18 mouse cellular contexts compared by ENCODE assay signal in genomic region chr6:51606245-51606644, GRCm38 (mm10).
DNase-seq lines count a peak whose midpoint lies in the region; ATAC-seq and TF ChIP-seq lines count a peak whose summit lies in the region.
"Had no signal": no experiment of that assay in that cellular context is flagged by ENCODE, and none has a peak within 500 bp of the region (broad histone marks: within the 10 kb centered on the region; RNA-seq: fewer than 3 reads in every experiment).

No protein-coding gene starts in this region.

- no peak for TF ChIP-seq CTCF in bone marrow macrophage, adult 2 months (IDR thresholded peaks at IDR 0.05; ENCODE audit: low read depth, low read length)
- no peak for TF ChIP-seq CTCF in forebrain, postnatal 0 days (IDR thresholded peaks at IDR 0.05; ENCODE audit: low read depth)
- TF ChIP-seq CTCF in gastrocnemius, adult 2 months (IDR thresholded peaks at IDR 0.05), result no peak

- H3K36me3 ChIP-seq in hindbrain, embryonic 12.5 days, result no peaks in the 10 kb centered on the region
- H3K36me3 ChIP-seq in hindbrain, embryonic 11.5 days (ENCODE audit: control insufficient read depth, insufficient read depth, low read length), result no peaks in the 10 kb centered on the region
- no peaks in the 10 kb centered on the region for H3K36me3 ChIP-seq in forebrain, postnatal 0 days (ENCODE audit: insufficient read depth)
- H3K36me3 ChIP-seq in embryonic facial prominence, embryonic 10.5 days (replicated peaks), result no peaks in the 10 kb centered on the region
- H3K36me3 ChIP-seq: heart, embryonic 12.5 days had no signal

- no peak overlapping the region for H3K4me3 ChIP-seq in hindbrain, embryonic 12.5 days
- no peak overlapping the region for H3K4me3 ChIP-seq in hindbrain, embryonic 11.5 days (ENCODE audit: low read depth, low read length)
- H3K4me3 ChIP-seq in bone marrow macrophage, adult 2 months (ENCODE audit: insufficient read depth, low read length), result no peak overlapping the region
- no peak overlapping the region for H3K4me3 ChIP-seq in forebrain, postnatal 0 days (ENCODE audit: low read depth, low read length)
- no peak overlapping the region for H3K4me3 ChIP-seq in gastrocnemius, adult 2 months
- no peak overlapping the region for H3K4me3 ChIP-seq in embryonic facial prominence, embryonic 10.5 days
- H3K4me3 ChIP-seq: heart, embryonic 12.5 days had no signal

- H3K27me3 ChIP-seq in hindbrain, embryonic 12.5 days, result no peaks in the 10 kb centered on the region
- H3K27me3 ChIP-seq in hindbrain, embryonic 11.5 days (ENCODE audit: control insufficient read depth, insufficient read depth, low read length), result no peaks in the 10 kb centered on the region
- H3K27me3 ChIP-seq in forebrain, postnatal 0 days (ENCODE audit: insufficient read depth, low read length), result no peaks in the 10 kb centered on the region
- peaks cover 14% of the 10 kb centered on the region for H3K27me3 ChIP-seq in embryonic facial prominence, embryonic 10.5 days (replicated peaks; ENCODE audit: low read depth, poor library complexity, severe bottlenecking)
- H3K27me3 ChIP-seq: heart, embryonic 12.5 days had no signal

- WGBS in hindbrain, embryonic 12.5 days, result 86% methylated on average over 4 of the region's 4 CpGs
- WGBS in hindbrain, embryonic 11.5 days, result 86% methylated on average over 4 of the region's 4 CpGs
- WGBS in forebrain, postnatal 0 days, result 59% methylated on average over 4 of the region's 4 CpGs
- WGBS in embryonic facial prominence, embryonic 10.5 days, result 89% methylated on average over 4 of the region's 4 CpGs

- peak overlapping the region; percentile 67 for H3K27ac ChIP-seq in hindbrain, embryonic 12.5 days
- H3K27ac ChIP-seq in hindbrain, embryonic 11.5 days (ENCODE audit: low read depth, low read length), result no peak overlapping the region
- peak overlapping the region; percentile 77 for H3K27ac ChIP-seq in bone marrow macrophage, adult 2 months (ENCODE audit: insufficient read depth, low read depth, low read length)
- peak overlapping the region; percentile 51; the same call in 1 of the 2 replicates for H3K27ac ChIP-seq in forebrain, postnatal 0 days (ENCODE audit: low read depth, low read length)
- H3K27ac ChIP-seq in gastrocnemius, adult 2 months, result no peak overlapping the region
- no peak overlapping the region for H3K27ac ChIP-seq in embryonic facial prominence, embryonic 10.5 days (replicated peaks)

- no peaks in the 10 kb centered on the region for H3K9me3 ChIP-seq in hindbrain, embryonic 12.5 days (replicated peaks)
- no peaks in the 10 kb centered on the region for H3K9me3 ChIP-seq in hindbrain, embryonic 11.5 days (ENCODE audit: control insufficient read depth, low read length)
- H3K9me3 ChIP-seq in forebrain, postnatal 0 days (ENCODE audit: low read length), result no peaks in the 10 kb centered on the region
- no peaks in the 10 kb centered on the region for H3K9me3 ChIP-seq in embryonic facial prominence, embryonic 10.5 days

- no peak for DNase-seq in hindbrain, embryonic 11.5 days (ENCODE audit: low spot score)
- DNase-seq in forebrain, postnatal 0 days, result no peak
- DNase-seq in gastrocnemius, adult 2 months, result no peak
- DNase-seq in embryo, embryonic 11 days, result no peak
- DNase-seq in embryonic facial prominence, embryonic 10.5 days (ENCODE audit: low spot score), result no peak
- DNase-seq: adrenal gland, postnatal 36 days; cerebellum, adult 9-10 months; kidney, adult 9 months; kidney, postnatal 4 days; liver; thymus, postnatal 36 days had no signal

- H3K4me2 ChIP-seq in hindbrain, embryonic 12.5 days (replicated peaks), result no peak overlapping the region
- no peak overlapping the region for H3K4me2 ChIP-seq in hindbrain, embryonic 11.5 days (replicated peaks; ENCODE audit: low read depth, low read length)
- no peak overlapping the region for H3K4me2 ChIP-seq in forebrain, postnatal 0 days (ENCODE audit: low read depth)
- H3K4me2 ChIP-seq: heart, embryonic 12.5 days had no signal

- intact Hi-C loops in gastrocnemius, adult 2 months (cut with DNase I), result no loop called here

- ATAC-seq in hindbrain, embryonic 12.5 days (ENCODE audit: low FRiP score), result no peak
- ATAC-seq in hindbrain, embryonic 11.5 days (ENCODE audit: low FRiP score), result no peak
- 0 out of 2 replicates have a peak, but pooled peaks have one; percentile 3 for ATAC-seq in forebrain, postnatal 0 days
- peak; percentile 45 for ATAC-seq in megakaryocyte, adult 5-6 weeks (ENCODE audit: poor library complexity, severe bottlenecking)
- ATAC-seq: activated CD4-positive, CD25-positive, alpha-beta regulatory T cell, adult 4 months; liver, postnatal 0 days; Patski had no signal

- H3K9ac ChIP-seq in hindbrain, embryonic 12.5 days, result no peak overlapping the region
- H3K9ac ChIP-seq in hindbrain, embryonic 11.5 days (ENCODE audit: low read depth, low read length), result no peak overlapping the region
- no peak overlapping the region for H3K9ac ChIP-seq in forebrain, postnatal 0 days
- H3K9ac ChIP-seq: heart, embryonic 12.5 days; liver, postnatal 0 days had no signal

- peaks cover 18% of the 10 kb centered on the region for H3K4me1 ChIP-seq in hindbrain, embryonic 12.5 days
- peaks cover 4% of the 10 kb centered on the region; the same call in 1 of the 2 replicates for H3K4me1 ChIP-seq in hindbrain, embryonic 11.5 days (replicated peaks; ENCODE audit: control insufficient read depth, insufficient read depth, low read length)
- H3K4me1 ChIP-seq in bone marrow macrophage, adult 2 months (ENCODE audit: control insufficient read depth, insufficient read depth, low read length), result peaks cover 32% of the 10 kb centered on the region
- peaks cover 11% of the 10 kb centered on the region; the same call in 1 of the 2 replicates for H3K4me1 ChIP-seq in forebrain, postnatal 0 days (ENCODE audit: insufficient read depth)
- peaks cover 7% of the 10 kb centered on the region; the same call in 1 of the 2 replicates for H3K4me1 ChIP-seq in embryonic facial prominence, embryonic 10.5 days

- no peak for TF ChIP-seq POLR2A in bone marrow macrophage, adult 2 months (IDR thresholded peaks at IDR 0.05; ENCODE audit: borderline replicate concordance, low read depth, low read length)

Comparison
In these comparisons a context has a peak if more than half of its experiments do, and no peak if none do; other contexts are left out.
1. H3K27ac ChIP-seq: peak in hindbrain, embryonic 12.5 days (single experiment), bone marrow macrophage, adult 2 months (single experiment) and forebrain, postnatal 0 days (single experiment); none in hindbrain, embryonic 11.5 days (single experiment), gastrocnemius, adult 2 months (single experiment) and embryonic facial prominence, embryonic 10.5 days (single experiment).
2. ATAC-seq: peak in forebrain, postnatal 0 days (single experiment) and megakaryocyte, adult 5-6 weeks (single experiment); none in hindbrain, embryonic 12.5 days (single experiment) and hindbrain, embryonic 11.5 days (single experiment).